Comparison of ENCODE assay signal across 9 mouse cellular contexts in genomic region chr11:80185441-80185976, GRCm38 (mm10). TPM values are rescaled to one million over a fixed set of nuclear protein-coding genes. Genes with fewer than 3 reads are reported as not detected.
DNase-seq lines count a peak whose midpoint lies in the region; ATAC-seq and TF ChIP-seq lines count a peak whose summit lies in the region.
"Not testable (repeated sequence)": the region's sequence is repeated elsewhere in the genome, so short reads cannot be mapped to it uniquely, and the experiment has no call there.
"Had no signal": no experiment of that assay in that cellular context is flagged by ENCODE, and none has a peak within 500 bp of the region (broad histone marks: within the 10 kb centered on the region; RNA-seq: fewer than 3 reads in every experiment).

No protein-coding gene starts in this region.

- H3K4me2 ChIP-seq in heart, embryonic 15.5 days, result peak overlapping the region; percentile 70; the same call in 1 of the 2 replicates
- H3K4me2 ChIP-seq in kidney, embryonic 16.5 days (replicated peaks; ENCODE audit: low read depth, low read length), result peak overlapping the region; percentile 2; the same call in 1 of the 2 replicates
- peak overlapping the region; percentile 15; the same call in 1 of the 2 replicates for H3K4me2 ChIP-seq in liver, embryonic 14.5 days (ENCODE audit: low read depth)

- ATAC-seq in heart, embryonic 15.5 days (replicated peaks; ENCODE audit: insufficient number of reproducible peaks, insufficient read depth, low FRiP score, low read depth); kidney, embryonic 16.5 days (ENCODE audit: low FRiP score, low TSS enrichment); liver, embryonic 14.5 days (ENCODE audit: insufficient read depth): not testable (repeated sequence)

- not testable (repeated sequence) for H3K9ac ChIP-seq in heart, embryonic 15.5 days; kidney, embryonic 16.5 days (replicated peaks; ENCODE audit: low read length); liver, embryonic 14.5 days (replicated peaks)

- peaks cover 43% of the 10 kb centered on the region for H3K79me2 ChIP-seq in macrophage (ENCODE audit: inconsistent target)

- not testable (repeated sequence) for H3K27me3 ChIP-seq in heart, embryonic 15.5 days; kidney, embryonic 16.5 days (ENCODE audit: insufficient read depth, low read length); liver, embryonic 14.5 days (ENCODE audit: control insufficient read depth, insufficient read depth, low read length); small intestine, adult 2 months (ENCODE audit: control insufficient read depth, insufficient read depth, low read length)

- H3K9me3 ChIP-seq in heart, embryonic 15.5 days (replicated peaks); kidney, embryonic 16.5 days (ENCODE audit: low read length); liver, embryonic 14.5 days (ENCODE audit: control insufficient read depth, low read length): not testable (repeated sequence)

- TF ChIP-seq POLR2A in small intestine, adult 2 months (IDR thresholded peaks at IDR 0.05; ENCODE audit: low read depth, low read length), result not testable (repeated sequence)

- H3K4me3 ChIP-seq in gastrocnemius, adult 2 months; heart, embryonic 15.5 days; kidney, embryonic 16.5 days (ENCODE audit: low read length); liver, embryonic 14.5 days (ENCODE audit: insufficient read depth in 1 of 2, low read depth in 2 of 2, low read length in 2 of 2): not testable (repeated sequence)
- peak overlapping the region; percentile 92; the same call in 1 of the 2 replicates for H3K4me3 ChIP-seq in macrophage (ENCODE audit: inconsistent target)
- peak overlapping the region; percentile 7; the same call in 1 of the 2 replicates for H3K4me3 ChIP-seq in small intestine, adult 2 months (ENCODE audit: low read depth, low read length)

- WGBS in heart, embryonic 15.5 days, result 63% methylated on average over 5 of the region's 5 CpGs
- WGBS in kidney, embryonic 16.5 days, result 61% methylated on average over 5 of the region's 5 CpGs
- 67% methylated on average over 5 of the region's 5 CpGs for WGBS in liver, embryonic 14.5 days (ENCODE audit: insufficient replicate concordance)
- WGBS in macrophage (ENCODE audit: missing documents), result 96% methylated on average over 5 of the region's 5 CpGs
- WGBS in small intestine, adult 2 months, result 58% methylated on average over 5 of the region's 5 CpGs

- 0 out of 2 replicates have a peak overlapping the region, but pooled peaks have one; percentile 97 for H3K27ac ChIP-seq in gastrocnemius, adult 2 months
- H3K27ac ChIP-seq in heart, embryonic 15.5 days, result 0 out of 2 replicates have a peak overlapping the region, but pooled peaks have one; percentile 3
- not testable (repeated sequence) for H3K27ac ChIP-seq in kidney, embryonic 16.5 days (ENCODE audit: low read length); liver, embryonic 14.5 days
- H3K27ac ChIP-seq in macrophage, result 0 out of 2 replicates have a peak overlapping the region, but pooled peaks have one; percentile 95
- 0 out of 2 replicates have a peak overlapping the region, but pooled peaks have one; percentile 16 for H3K27ac ChIP-seq in small intestine, adult 2 months (ENCODE audit: insufficient read depth, low read depth, low read length)

- DNase-seq in A20 (ENCODE audit: low read depth, low spot score) (peak; percentile 16), ZHBTc4 (ENCODE audit: low read depth, low spot score) (peak; percentile 71)
- not testable (repeated sequence) for DNase-seq in gastrocnemius, adult 2 months; liver, embryonic 14.5 days (ENCODE audit: low read depth in 3 of 3, low spot score in 3 of 3)

- not testable (repeated sequence) for TF ChIP-seq CTCF in gastrocnemius, adult 2 months (IDR thresholded peaks at IDR 0.05); liver, embryonic 14.5 days (IDR thresholded peaks at IDR 0.05; ENCODE audit: low read depth); small intestine, adult 2 months (IDR thresholded peaks at IDR 0.05; ENCODE audit: extremely low read depth, insufficient read length, insufficient replicate concordance, low read depth, low read length)

- peaks cover 12% of the 10 kb centered on the region for H3K4me1 ChIP-seq in heart, embryonic 15.5 days (replicated peaks)
- H3K4me1 ChIP-seq in kidney, embryonic 16.5 days (ENCODE audit: insufficient read depth, low read length); liver, embryonic 14.5 days (replicated peaks; ENCODE audit: control insufficient read depth in 2 of 2, insufficient read depth in 2 of 2, low read length in 1 of 2); small intestine, adult 2 months (ENCODE audit: control insufficient read depth, insufficient read depth, insufficient read length, low read length): not testable (repeated sequence)

- not testable (repeated sequence) for H3K36me3 ChIP-seq in heart, embryonic 15.5 days; kidney, embryonic 16.5 days (ENCODE audit: insufficient read depth, low read length); liver, embryonic 14.5 days (replicated peaks; ENCODE audit: control insufficient read depth, insufficient read depth, low read depth); small intestine, adult 2 months (ENCODE audit: control insufficient read depth, insufficient read depth, low read length)
- H3K36me3 ChIP-seq in macrophage (ENCODE audit: inconsistent target), result peaks cover 16% of the 10 kb centered on the region; the same call in 1 of the 2 replicates

- not testable (repeated sequence) for TF ChIP-seq EP300 in liver, embryonic 14.5 days (IDR thresholded peaks at IDR 0.05; ENCODE audit: low read depth)

- intact Hi-C loops in gastrocnemius, adult 2 months (cut with DNase I), result not testable (repeated sequence)

RNA-seq across cellular contexts. Expression of gene Rnf135, which starts 1.9 kb away (rescaled TPM):
- total RNA-seq in gastrocnemius, adult 2 months (2021), result 1 to 10 TPM; 2.2 to 2.4 TPM
- polyA plus RNA-seq in heart, embryonic 15.5 days (2015; fragmentation: Nextera tagmentation; extraction: Ambion mirVana), result 11.5 and 13.0 TPM in 2 replicates
- 12.9 and 14.0 TPM in 2 replicates for polyA plus RNA-seq in kidney, embryonic 16.5 days (2015; fragmentation: Nextera tagmentation; extraction: Ambion mirVana)
- 1.7 and 2.2 TPM in 2 replicates for polyA plus RNA-seq in liver, embryonic 14.5 days (2012; rRNA removed)
- polyA plus RNA-seq in liver, embryonic 14.5 days (2014; fragmentation: Nextera tagmentation; extraction: Ambion mirVana), result 2.5 and 3.4 TPM in 2 replicates
- 10 to 100 TPM; 17.2 to 69.8 (median 48.8) TPM for total RNA-seq in macrophage (2018; cell fraction: chromatin; rRNA removed)
- 10 to 100 TPM; 15.5 to 57.5 (median 30.7) TPM for total RNA-seq in macrophage (2018; cell fraction: cytosol; rRNA removed)
- 10 to 100 TPM; 23.7 to 88.1 (median 50.5) TPM for total RNA-seq in macrophage (2018; cell fraction: nucleus; rRNA removed)
- polyA plus RNA-seq in macrophage (2018), result 8.8 to 30.5 TPM (median 15.2 TPM) in 3 replicates
- polyA plus RNA-seq in small intestine, adult 2 months (2012; rRNA removed), result 4.3 and 5.9 TPM in 2 replicates

RNA-seq across cellular contexts. Expression of gene Rhot1, which starts 23.3 kb away (rescaled TPM):
- 10 to 100 TPM; 43.6 to 45.3 TPM for total RNA-seq in gastrocnemius, adult 2 months (2021)
- 56.5 and 60.3 TPM in 2 replicates for polyA plus RNA-seq in heart, embryonic 15.5 days (2015; fragmentation: Nextera tagmentation; extraction: Ambion mirVana)
- 57.6 and 60.4 TPM in 2 replicates for polyA plus RNA-seq in kidney, embryonic 16.5 days (2015; fragmentation: Nextera tagmentation; extraction: Ambion mirVana)
- polyA plus RNA-seq in liver, embryonic 14.5 days (2012; rRNA removed), result 8.3 and 11.6 TPM in 2 replicates
- polyA plus RNA-seq in liver, embryonic 14.5 days (2014; fragmentation: Nextera tagmentation; extraction: Ambion mirVana), result 21.6 and 25.6 TPM in 2 replicates
- 100 to 1,000 TPM in 11 of 26 experiments, 10 to 100 TPM in 15; 39.2 to 147 (median 95.7) TPM for total RNA-seq in macrophage (2018; cell fraction: chromatin; rRNA removed)
- total RNA-seq in macrophage (2018; cell fraction: cytosol; rRNA removed), result 10 to 100 TPM; 27.7 to 40.3 (median 34.9) TPM
- total RNA-seq in macrophage (2018; cell fraction: nucleus; rRNA removed), result 100 to 1,000 TPM in 3 of 26 experiments, 10 to 100 TPM in 23; 28.3 to 114 (median 51.9) TPM
- 29.4 to 36.6 TPM (median 30.4 TPM) in 3 replicates for polyA plus RNA-seq in macrophage (2018)
- 1.8 and 3.0 TPM in 2 replicates for polyA plus RNA-seq in small intestine, adult 2 months (2012; rRNA removed)

RNA-seq across cellular contexts. Expression of gene Adap2, which starts 31.6 kb away (rescaled TPM):
- total RNA-seq in gastrocnemius, adult 2 months (2021), result 1 to 10 TPM; 4.2 to 4.7 TPM
- 1.5 and 1.9 TPM in 2 replicates for polyA plus RNA-seq in heart, embryonic 15.5 days (2015; fragmentation: Nextera tagmentation; extraction: Ambion mirVana)
- polyA plus RNA-seq in kidney, embryonic 16.5 days (2015; fragmentation: Nextera tagmentation; extraction: Ambion mirVana), result 3.1 and 3.6 TPM in 2 replicates
- 1.5 and 2.4 TPM in 2 replicates for polyA plus RNA-seq in liver, embryonic 14.5 days (2012; rRNA removed)
- 3.9 and 4.7 TPM in 2 replicates for polyA plus RNA-seq in liver, embryonic 14.5 days (2014; fragmentation: Nextera tagmentation; extraction: Ambion mirVana)
- total RNA-seq in macrophage (2018; cell fraction: chromatin; rRNA removed), result 100 to 1,000 TPM; 119 to 715 (median 357) TPM
- 100 to 1,000 TPM in 19 of 26 experiments, 10 to 100 TPM in 7; 65.8 to 202 (median 108) TPM for total RNA-seq in macrophage (2018; cell fraction: cytosol; rRNA removed)
- total RNA-seq in macrophage (2018; cell fraction: nucleus; rRNA removed), result 100 to 1,000 TPM in 24 of 26 experiments, 10 to 100 TPM in 2; 94.4 to 583 (median 247) TPM
- polyA plus RNA-seq in macrophage (2018), result 54.5 to 101 TPM (median 85.2 TPM) in 3 replicates
- 17.3 and 23.2 TPM in 2 replicates for polyA plus RNA-seq in small intestine, adult 2 months (2012; rRNA removed)
- total RNA-seq: granulocyte monocyte progenitor cell, adult 5-6 weeks had no signal

RNA-seq across cellular contexts. Expression of gene Tefm, which starts 43.5 kb away (rescaled TPM):
- 10 to 100 TPM; 18.6 to 24.1 TPM for total RNA-seq in gastrocnemius, adult 2 months (2021)
- polyA plus RNA-seq in heart, embryonic 15.5 days (2015; fragmentation: Nextera tagmentation; extraction: Ambion mirVana), result 27.6 and 29.2 TPM in 2 replicates
- 35.0 and 39.0 TPM in 2 replicates for polyA plus RNA-seq in kidney, embryonic 16.5 days (2015; fragmentation: Nextera tagmentation; extraction: Ambion mirVana)
- polyA plus RNA-seq in liver, embryonic 14.5 days (2012; rRNA removed), result 6.1 and 7.5 TPM in 2 replicates
- 12.5 and 14.2 TPM in 2 replicates for polyA plus RNA-seq in liver, embryonic 14.5 days (2014; fragmentation: Nextera tagmentation; extraction: Ambion mirVana)
- total RNA-seq in macrophage (2018; cell fraction: chromatin; rRNA removed), result 10 to 100 TPM in 5 of 26 experiments, 1 to 10 TPM in 21; 1.0 to 12.9 (median 5.6) TPM
- 10 to 100 TPM in 18 of 26 experiments, 1 to 10 TPM in 8; 4.6 to 15.5 (median 10.5) TPM for total RNA-seq in macrophage (2018; cell fraction: cytosol; rRNA removed)
- total RNA-seq in macrophage (2018; cell fraction: nucleus; rRNA removed), result 10 to 100 TPM in 10 of 26 experiments, 1 to 10 TPM in 16; 1.6 to 17.8 (median 8.9) TPM
- polyA plus RNA-seq in macrophage (2018), result 7.9 to 16.0 TPM (median 9.1 TPM) in 3 replicates
- 0.60 and 1.1 TPM in 2 replicates for polyA plus RNA-seq in small intestine, adult 2 months (2012; rRNA removed)

Comparison
In these comparisons a context has a peak if more than half of its experiments do, and no peak if none do; other contexts are left out.
1. H3K4me2 ChIP-seq: peak in every context shown above with its lines; median percentile 70 in heart, embryonic 15.5 days; 15 in liver, embryonic 14.5 days; 2 in kidney, embryonic 16.5 days.